Mouse (Mus musculus): ENCODE measurements around the gene Arl3. TPM values are rescaled to one million over a fixed set of nuclear protein-coding genes. Genes with fewer than 3 reads are reported as not detected.
A peak's percentile ranks its signal among the peaks of the same experiment; 100 is the strongest.
"Not testable (repeated sequence)": the region's sequence is repeated elsewhere in the genome, so short reads cannot be mapped to it uniquely, and the experiment has no call there.

Arl3 gene
- polyA plus RNA-seq, 1 experiment from 2014 or later = 134 TPM

DNA sequence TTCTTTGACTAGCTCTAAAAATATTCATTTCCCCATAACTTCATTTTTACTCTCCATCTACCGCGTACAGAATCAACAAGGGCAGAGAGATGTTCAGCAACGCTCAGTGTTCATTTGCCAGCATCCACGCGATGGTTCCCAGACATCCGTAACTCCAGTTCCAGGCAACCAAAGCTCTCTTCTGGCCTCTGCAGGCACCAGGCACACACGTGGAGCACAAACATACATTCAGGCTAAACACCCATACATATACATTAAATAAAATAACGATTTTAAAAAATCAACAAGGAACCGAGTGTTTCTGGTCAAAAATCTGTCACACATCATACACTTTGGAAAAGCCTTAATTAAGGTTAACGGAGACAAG is 1.1 kb downstream of the Arl3 start:
- Histone ChIP-seq H3K27ac (replicated peaks; ENCODE audit: low read depth, low read length) (peak overlapping the region; percentile 75; the same call in 1 of the 2 replicates), H3K36me3 (ENCODE audit: control insufficient read depth, insufficient read depth, low read length) (no peaks in the 10 kb centered on the region), H3K4me1 (ENCODE audit: control insufficient read depth, insufficient read depth, low read length) (peaks cover 11% of the 10 kb centered on the region), H3K27me3 (ENCODE audit: control insufficient read depth, insufficient read depth, low read length) (no peaks in the 10 kb centered on the region), H3K9ac (replicated peaks; ENCODE audit: low read length) (peak overlapping the region; percentile 53), H3K4me3 (replicated peaks; ENCODE audit: low read depth, low read length) (peak overlapping the region; percentile 56), H3K9me3 (ENCODE audit: control insufficient read depth, low read length) (no peaks in the 10 kb centered on the region), H3K4me2 (ENCODE audit: low read length) (peak overlapping the region; percentile 79)
- WGBS = 10% methylated on average over 10 of the region's 10 CpGs
- peak; percentile 41 for DNase-seq
- ATAC-seq (ENCODE audit: low FRiP score, low TSS enrichment) = no peak

DNA sequence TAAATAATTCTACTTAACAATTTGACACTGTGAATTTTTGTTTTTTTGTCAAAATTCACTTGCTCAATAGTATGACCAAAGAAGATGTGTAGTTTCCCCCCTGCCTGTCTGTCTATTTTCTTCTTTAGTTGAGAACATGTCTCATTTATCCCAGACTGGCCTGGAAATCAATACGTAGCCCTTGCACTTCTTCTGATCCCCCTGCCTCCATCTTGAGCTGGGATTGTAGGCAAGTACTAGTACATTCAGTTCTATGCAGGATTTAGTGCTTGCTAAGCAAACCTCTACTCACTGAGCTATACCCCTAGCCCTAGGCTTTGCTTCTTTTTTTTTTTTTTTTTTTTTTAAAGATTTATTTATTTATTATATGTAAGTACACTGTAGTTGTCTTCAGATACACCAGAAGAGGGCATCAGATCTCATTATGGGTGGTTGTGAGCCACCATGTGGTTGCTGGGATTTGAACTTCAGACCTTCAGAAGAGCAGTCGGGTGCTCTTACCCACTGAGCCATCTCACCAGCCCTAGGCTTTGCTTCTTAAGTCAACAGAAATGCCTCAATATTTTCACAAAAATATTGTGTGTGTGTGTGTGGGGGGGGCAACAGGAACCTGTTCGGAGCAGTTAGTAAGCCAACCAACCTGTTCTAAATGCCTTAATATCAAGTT is 1.7 kb downstream of the Arl3 start:
- H3K4me2 ChIP-seq (ENCODE audit: low read length) = peak overlapping the region; percentile 79
- ATAC-seq (ENCODE audit: low FRiP score, low TSS enrichment); H3K27me3 ChIP-seq (ENCODE audit: control insufficient read depth, insufficient read depth, low read length); H3K9me3 ChIP-seq (ENCODE audit: control insufficient read depth, low read length); H3K36me3 ChIP-seq (ENCODE audit: control insufficient read depth, insufficient read depth, low read length); DNase-seq; H3K9ac ChIP-seq (replicated peaks; ENCODE audit: low read length): not testable (repeated sequence)
- H3K4me1 ChIP-seq (ENCODE audit: control insufficient read depth, insufficient read depth, low read length) = peaks cover 11% of the 10 kb centered on the region
- WGBS = 83% methylated on average over 3 of the region's 3 CpGs
- H3K27ac ChIP-seq (replicated peaks; ENCODE audit: low read depth, low read length) = 0 out of 2 replicates have a peak overlapping the region, but pooled peaks have one; percentile 75
- H3K4me3 ChIP-seq (replicated peaks; ENCODE audit: low read depth, low read length) = peak overlapping the region; percentile 56

GRCm38 (mm10) chr19:46564043-46564462 is 8.9 kb downstream of the Arl3 start:
- Histone ChIP-seq H3K4me1 (ENCODE audit: control insufficient read depth, insufficient read depth, low read length) (no peaks in the 10 kb centered on the region), H3K4me3 (replicated peaks; ENCODE audit: low read depth, low read length) (no peak overlapping the region), H3K9ac (replicated peaks; ENCODE audit: low read length) (no peak overlapping the region), H3K4me2 (ENCODE audit: low read length) (no peak overlapping the region), H3K27me3 (ENCODE audit: control insufficient read depth, insufficient read depth, low read length) (no peaks in the 10 kb centered on the region), H3K36me3 (ENCODE audit: control insufficient read depth, insufficient read depth, low read length) (0 out of 2 replicates have a peak, but pooled peaks cover 4% of the 10 kb centered on the region), H3K9me3 (ENCODE audit: control insufficient read depth, low read length) (no peaks in the 10 kb centered on the region), H3K27ac (replicated peaks; ENCODE audit: low read depth, low read length) (no peak overlapping the region)
- WGBS = 67% methylated on average over 14 of the region's 14 CpGs
- ATAC-seq (ENCODE audit: low FRiP score, low TSS enrichment) (no peak), DNase-seq (no peak)

GRCm38 (mm10) chr19:46563603-46564002 is 9.4 kb downstream of the Arl3 start:
- 0 out of 2 replicates have a peak, but pooled peaks cover 4% of the 10 kb centered on the region for H3K36me3 ChIP-seq (ENCODE audit: control insufficient read depth, insufficient read depth, low read length)
- no peak overlapping the region for H3K27ac ChIP-seq (replicated peaks; ENCODE audit: low read depth, low read length)
- no peak overlapping the region for H3K4me3 ChIP-seq (replicated peaks; ENCODE audit: low read depth, low read length)
- H3K9ac ChIP-seq (replicated peaks; ENCODE audit: low read length) = no peak overlapping the region
- no peak for ATAC-seq (ENCODE audit: low FRiP score, low TSS enrichment)
- H3K4me2 ChIP-seq (ENCODE audit: low read length) = no peak overlapping the region
- H3K27me3 ChIP-seq (ENCODE audit: control insufficient read depth, insufficient read depth, low read length) = no peaks in the 10 kb centered on the region
- no peak for DNase-seq
- no peaks in the 10 kb centered on the region for H3K9me3 ChIP-seq (ENCODE audit: control insufficient read depth, low read length)
- no peaks in the 10 kb centered on the region for H3K4me1 ChIP-seq (ENCODE audit: control insufficient read depth, insufficient read depth, low read length)
- 94% methylated on average over 4 of the region's 4 CpGs for WGBS

GRCm38 (mm10) chr19:46562581-46563515 is 10.2 kb downstream of the Arl3 start:
- no peak overlapping the region for H3K4me3 ChIP-seq (replicated peaks; ENCODE audit: low read depth, low read length)
- ATAC-seq (ENCODE audit: low FRiP score, low TSS enrichment) (no peak), DNase-seq (no peak)
- no peaks in the 10 kb centered on the region for H3K9me3 ChIP-seq (ENCODE audit: control insufficient read depth, low read length)
- no peaks in the 10 kb centered on the region for H3K4me1 ChIP-seq (ENCODE audit: control insufficient read depth, insufficient read depth, low read length)
- H3K4me2 ChIP-seq (ENCODE audit: low read length) = no peak overlapping the region
- WGBS = 89% methylated on average over 14 of the region's 14 CpGs
- H3K36me3 ChIP-seq (ENCODE audit: control insufficient read depth, insufficient read depth, low read length) = peaks cover 8% of the 10 kb centered on the region
- no peaks in the 10 kb centered on the region for H3K27me3 ChIP-seq (ENCODE audit: control insufficient read depth, insufficient read depth, low read length)
- no peak overlapping the region for H3K27ac ChIP-seq (replicated peaks; ENCODE audit: low read depth, low read length)
- no peak overlapping the region for H3K9ac ChIP-seq (replicated peaks; ENCODE audit: low read length)

GRCm38 (mm10) chr19:46562132-46562531 is 10.9 kb downstream of the Arl3 start:
- no peak overlapping the region for H3K4me3 ChIP-seq (replicated peaks; ENCODE audit: low read depth, low read length)
- peaks cover 15% of the 10 kb centered on the region for H3K36me3 ChIP-seq (ENCODE audit: control insufficient read depth, insufficient read depth, low read length)
- H3K27me3 ChIP-seq (ENCODE audit: control insufficient read depth, insufficient read depth, low read length) = no peaks in the 10 kb centered on the region
- WGBS = 31% methylated on average over 1 of the region's 1 CpGs
- H3K9ac ChIP-seq (replicated peaks; ENCODE audit: low read length) = no peak overlapping the region
- ATAC-seq (ENCODE audit: low FRiP score, low TSS enrichment) (no peak), DNase-seq (peak; percentile 82)
- H3K9me3 ChIP-seq (ENCODE audit: control insufficient read depth, low read length) = no peaks in the 10 kb centered on the region
- H3K4me2 ChIP-seq (ENCODE audit: low read length) = no peak overlapping the region
- H3K27ac ChIP-seq (replicated peaks; ENCODE audit: low read depth, low read length) = no peak overlapping the region
- H3K4me1 ChIP-seq (ENCODE audit: control insufficient read depth, insufficient read depth, low read length) = no peaks in the 10 kb centered on the region

GRCm38 (mm10) chr19:46558631-46559030 is 14.4 kb downstream of the Arl3 start:
- no peaks in the 10 kb centered on the region for H3K9me3 ChIP-seq (ENCODE audit: control insufficient read depth, low read length)
- H3K4me2 ChIP-seq (ENCODE audit: low read length) = no peak overlapping the region
- H3K4me1 ChIP-seq (ENCODE audit: control insufficient read depth, insufficient read depth, low read length) = peaks cover 4% of the 10 kb centered on the region; the same call in 1 of the 2 replicates
- ATAC-seq (ENCODE audit: low FRiP score, low TSS enrichment) (no peak), DNase-seq (no peak)
- H3K9ac ChIP-seq (replicated peaks; ENCODE audit: low read length) = no peak overlapping the region
- H3K4me3 ChIP-seq (replicated peaks; ENCODE audit: low read depth, low read length) = no peak overlapping the region
- WGBS = 78% methylated on average over 12 of the region's 12 CpGs
- H3K27ac ChIP-seq (replicated peaks; ENCODE audit: low read depth, low read length) = no peak overlapping the region
- H3K27me3 ChIP-seq (ENCODE audit: control insufficient read depth, insufficient read depth, low read length) = no peaks in the 10 kb centered on the region
- H3K36me3 ChIP-seq (ENCODE audit: control insufficient read depth, insufficient read depth, low read length) = peaks cover 45% of the 10 kb centered on the region

GRCm38 (mm10) chr19:46558009-46558408 is 15.0 kb downstream of the Arl3 start:
- DNase-seq (no peak), ATAC-seq (ENCODE audit: low FRiP score, low TSS enrichment) (no peak)
- Histone ChIP-seq H3K27me3 (ENCODE audit: control insufficient read depth, insufficient read depth, low read length) (no peaks in the 10 kb centered on the region), H3K4me2 (ENCODE audit: low read length) (no peak overlapping the region), H3K27ac (replicated peaks; ENCODE audit: low read depth, low read length) (no peak overlapping the region), H3K9me3 (ENCODE audit: control insufficient read depth, low read length) (no peaks in the 10 kb centered on the region), H3K4me1 (ENCODE audit: control insufficient read depth, insufficient read depth, low read length) (peaks cover 5% of the 10 kb centered on the region; the same call in 1 of the 2 replicates), H3K4me3 (replicated peaks; ENCODE audit: low read depth, low read length) (no peak overlapping the region), H3K9ac (replicated peaks; ENCODE audit: low read length) (no peak overlapping the region), H3K36me3 (ENCODE audit: control insufficient read depth, insufficient read depth, low read length) (peaks cover 45% of the 10 kb centered on the region)
- 81% methylated on average over 8 of the region's 8 CpGs for WGBS

Measured in midbrain, embryonic 14.5 days (tissue).